Mouse (Mus musculus) frontal cortex, postnatal 25 days (tissue): ENCODE data around the gene Ibtk.

Experiments
- DNase-seq, 2 experiments: peaks; one replicate each; pipeline ENCODE4 v3.0.0; 2022; ENCODE audit warnings: low spot score in 2 of 2

Ibtk gene

GRCm38 (mm10) chr9:85701981-85702380 lies 47.2 kb downstream of the Ibtk start:
- no peak for DNase-seq

GRCm38 (mm10) chr9:85695606-85696005 lies 53.5 kb downstream of the Ibtk start:
- DNase-seq, result no peak

DNA sequence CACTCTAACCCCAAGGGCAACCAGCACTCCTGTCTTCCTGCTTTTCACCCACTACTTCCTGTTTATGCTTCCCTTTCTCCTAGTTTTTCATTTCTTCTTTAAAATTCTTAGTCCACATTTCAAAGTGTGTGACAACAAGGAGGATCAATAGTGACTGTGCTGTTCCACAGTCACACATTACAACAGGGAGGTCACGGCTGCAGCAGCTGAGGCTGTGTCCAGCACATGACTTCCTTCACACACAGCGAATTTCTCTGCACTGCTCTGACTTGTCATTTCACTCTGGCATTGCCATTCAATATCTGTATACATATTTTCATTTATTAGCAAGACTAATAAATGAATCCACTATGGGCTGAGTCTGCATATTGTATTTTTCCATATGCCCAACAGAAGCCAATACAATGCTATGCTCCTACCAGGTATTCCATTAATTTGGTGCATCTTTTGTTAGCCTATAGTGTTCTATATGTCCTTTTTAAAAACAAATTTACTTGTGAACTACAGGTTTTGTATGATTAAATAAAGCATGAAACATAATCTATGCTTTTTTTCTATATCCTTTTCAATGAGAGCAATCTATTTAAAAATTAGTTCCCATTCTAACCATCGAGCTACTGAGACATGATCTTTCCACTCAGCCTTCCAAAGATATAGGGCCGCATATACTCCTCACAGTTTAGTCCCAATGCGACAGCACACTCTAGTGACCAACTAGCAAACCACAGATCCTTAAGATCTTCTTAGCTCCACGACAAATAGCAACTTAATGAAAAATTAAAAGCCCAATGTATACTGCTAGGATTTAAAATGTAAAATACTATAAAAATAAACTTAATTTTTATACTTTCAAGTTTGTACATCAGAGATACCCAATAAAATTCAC lies 55.7 kb downstream of the Ibtk start:
- no peak for DNase-seq

DNA sequence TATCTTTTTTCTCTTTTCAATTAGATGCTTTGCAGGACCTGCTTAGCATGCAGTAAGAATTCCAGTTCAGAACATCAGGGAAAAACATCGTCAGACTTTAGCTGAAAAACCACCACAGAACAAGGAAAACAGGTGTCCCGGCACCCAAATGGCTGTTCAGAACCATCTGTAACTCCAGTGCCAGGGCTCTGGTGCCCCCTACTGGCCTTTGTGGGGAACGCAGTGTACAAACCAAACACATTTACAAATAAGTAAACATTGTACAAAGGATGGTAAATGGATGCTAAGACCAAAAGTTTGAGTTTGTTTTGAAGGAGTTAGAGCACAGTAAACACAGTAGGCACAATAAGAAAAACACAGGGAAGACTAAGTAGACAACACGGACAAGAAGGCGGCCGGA lies 64.1 kb downstream of the Ibtk start:
- no peak for DNase-seq

- no peak for DNase-seq
Observed at GRCm38 (mm10) chr9:85675131-85675905, 73.8 kb downstream of the Ibtk start.

- no peak for DNase-seq
Observed at GRCm38 (mm10) chr9:85673907-85674481, 75.1 kb downstream of the Ibtk start.

DNA sequence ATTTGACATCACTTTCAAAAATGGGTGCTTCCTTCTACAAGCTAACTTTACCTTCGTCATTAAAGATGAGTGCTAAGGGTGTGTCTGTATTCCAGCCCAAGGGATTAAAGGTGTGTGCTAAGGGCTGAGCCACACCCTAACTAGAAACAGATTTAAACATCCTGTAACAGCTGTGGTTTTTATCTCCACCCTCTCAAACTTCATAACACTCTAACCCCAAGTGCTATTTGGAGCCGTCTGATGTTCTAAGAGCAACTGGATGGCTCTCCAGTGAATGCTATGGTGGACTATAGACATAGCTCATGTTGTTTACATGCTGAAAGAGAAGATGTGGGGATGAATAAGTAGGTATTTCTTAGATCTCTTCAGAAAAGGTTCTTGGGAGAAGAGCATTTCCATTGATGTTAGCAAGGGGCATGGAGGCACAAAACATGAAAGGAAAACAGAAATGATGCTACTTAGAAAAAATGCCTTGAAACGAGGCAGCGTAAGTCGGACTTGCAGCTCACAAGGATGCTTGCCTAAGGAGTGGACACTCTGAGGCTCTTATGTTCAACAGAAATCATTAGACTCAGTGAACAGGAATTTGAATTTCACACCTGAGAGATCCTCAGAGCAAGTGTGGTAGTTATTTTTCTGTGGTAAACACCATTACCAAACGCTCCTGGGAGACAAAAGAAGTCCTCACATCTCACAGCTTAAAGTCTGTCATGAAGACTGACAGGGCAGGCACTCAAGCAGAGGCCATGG lies 77.4 kb downstream of the Ibtk start:
- DNase-seq, result no peak

DNA sequence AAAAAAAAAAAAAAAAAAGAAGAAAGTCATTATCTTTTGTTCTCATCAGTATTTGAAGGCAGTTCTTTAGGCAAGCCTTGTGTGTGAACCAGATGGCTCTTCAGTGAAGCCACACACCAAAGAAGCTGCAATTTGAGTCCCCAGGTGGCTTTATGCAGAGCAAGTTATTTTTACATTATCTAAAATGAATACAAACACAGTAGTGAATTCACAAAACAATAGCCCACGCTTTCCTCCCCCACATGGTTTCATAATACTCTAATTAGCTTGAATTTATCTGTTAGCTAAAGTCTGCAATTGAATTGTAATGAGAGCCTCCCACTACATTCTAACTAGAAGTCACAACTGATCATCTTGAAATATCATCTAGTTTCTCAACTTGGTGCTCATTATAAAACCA lies 84.8 kb downstream of the Ibtk start:
- no peak for DNase-seq

DNA sequence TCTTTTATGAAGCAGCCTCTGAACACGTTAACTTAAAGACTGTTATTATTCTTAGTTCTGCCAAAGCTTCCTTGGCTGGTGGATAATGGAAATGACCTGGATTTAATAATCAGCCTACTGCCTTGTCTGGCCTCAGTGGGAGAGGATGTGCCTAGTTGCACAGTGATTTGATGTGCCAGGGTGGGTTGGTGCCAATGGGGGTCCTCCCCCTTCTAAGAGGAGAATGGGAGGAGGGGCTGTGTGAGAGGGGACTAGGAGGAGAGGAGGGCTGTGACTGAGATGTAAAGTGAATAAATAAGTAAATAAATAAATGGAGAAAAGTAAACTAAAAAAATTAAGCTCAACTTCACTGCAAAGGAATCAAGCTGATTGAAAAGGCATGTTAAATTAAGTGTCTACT lies 85.3 kb downstream of the Ibtk start:
- no peak for DNase-seq

- no peak for DNase-seq
Observed at GRCm38 (mm10) chr9:85663091-85663490, 86.0 kb downstream of the Ibtk start.

GRCm38 (mm10) chr9:85653401-85653800 lies 95.7 kb downstream of the Ibtk start:
- no peak for DNase-seq

- no peak for DNase-seq
Observed at GRCm38 (mm10) chr9:85638276-85638675, 110.9 kb downstream of the Ibtk start.
